Mouse (Mus musculus) embryonic fibroblast, embryonic 13.5 days (primary cell): Measurements from ENCODE around the gene Fev.

Experiments used
- CTCF ChIP-seq: IDR thresholded peaks from 2 replicates; pipeline ENCODE4 v1.5.1; 2011; ENCODE audit warnings: mild to moderate bottlenecking, control low read depth, low read length, moderate library complexity, borderline replicate concordance; ENCODE audit not compliant: insufficient read depth
- POLR2A ChIP-seq: IDR thresholded peaks from 2 replicates; pipeline ENCODE4 v1.6.1; 2011; ENCODE audit warnings: low read depth, mild to moderate bottlenecking, control low read depth, low read length, moderate library complexity

DNA sequence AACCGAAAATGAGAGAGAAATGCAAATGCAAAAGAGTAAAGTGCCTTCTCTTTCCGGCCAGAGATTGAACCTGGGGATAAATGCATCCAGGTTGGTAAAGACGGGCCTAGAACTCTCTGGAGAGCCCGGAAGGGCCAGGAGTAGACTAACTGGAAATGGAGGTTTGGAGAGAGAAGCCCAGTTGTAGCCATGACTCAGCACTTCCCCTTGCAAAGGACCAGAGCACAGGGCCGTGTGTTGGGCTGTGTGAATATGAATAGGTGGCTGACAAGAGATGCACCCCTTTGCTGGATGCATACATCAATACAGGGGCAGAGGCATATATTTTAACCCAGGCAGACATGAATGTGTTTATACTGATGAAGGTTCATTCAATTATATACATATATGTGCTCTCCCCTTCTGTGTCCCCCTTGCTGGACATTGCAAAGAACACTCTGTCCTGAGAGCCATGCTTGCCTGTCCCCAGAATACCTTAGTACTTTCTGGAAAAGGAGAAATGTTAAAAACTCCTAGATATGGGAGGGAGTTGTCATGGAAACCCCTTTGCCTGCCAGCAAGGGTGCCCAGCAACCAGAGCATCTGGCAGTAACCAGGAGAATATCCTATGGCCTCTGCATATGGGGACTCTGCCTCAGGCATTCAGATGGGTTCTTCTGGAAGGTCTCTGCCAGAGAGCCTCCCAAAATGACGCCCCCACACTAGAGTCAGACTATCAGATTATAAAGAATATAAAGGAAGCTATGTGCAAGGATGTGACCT, 25.8 kb downstream of the Fev start:
- TF ChIP-seq POLR2A (no peak), CTCF (no peak)
